Mouse (Mus musculus): ENCODE data around the gene Pou3f1. TPM values are rescaled to one million over a fixed set of nuclear protein-coding genes. Genes with fewer than 3 reads are reported as not detected.

Gene Pou3f1
- 6.7 and 7.8 TPM in 2 replicates for polyA plus RNA-seq (2014; fragmentation: Nextera tagmentation; extraction: Ambion mirVana)

DNA sequence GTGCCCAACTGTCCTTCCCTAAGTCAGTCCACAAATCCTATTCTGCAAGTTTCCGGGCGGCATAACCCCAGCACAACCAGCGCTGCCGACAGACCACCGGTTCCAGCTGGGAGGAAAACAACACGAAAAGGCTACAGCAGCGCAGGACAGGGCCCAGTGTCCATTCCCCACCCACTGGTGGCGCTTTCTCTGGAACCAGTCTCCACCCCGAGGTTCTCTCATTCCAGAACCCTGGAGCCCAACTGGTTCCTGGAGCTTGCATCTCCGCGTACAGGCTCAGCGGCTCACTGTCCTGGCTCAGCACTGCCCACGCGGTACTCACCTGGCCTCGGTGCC lies at the start of gene Pou3f1:
Gene Pou3f1, plus strand, starts transcription at position 290 of the 336 bp plus-strand sequence.
- Histone ChIP-seq H3K4me3 (ENCODE audit: low read depth, low read length) (peak within 1 kb of the TSS; percentile 46), H3K9me3 (ENCODE audit: control insufficient read depth, low read length) (no peaks in the 10 kb centered on the region), H3K9ac (replicated peaks; ENCODE audit: low read depth, low read length) (peak within 1 kb of the TSS; percentile 48), H3K36me3 (ENCODE audit: control insufficient read depth, insufficient read depth, low read length) (no peaks in the 10 kb centered on the region), H3K4me2 (ENCODE audit: low read depth, low read length) (peak within 1 kb of the TSS; percentile 87), H3K4me1 (ENCODE audit: control insufficient read depth, insufficient read depth, low read length) (peaks cover 16% of the 10 kb centered on the region), H3K27me3 (ENCODE audit: control insufficient read depth, insufficient read depth, low read length) (peaks cover 54% of the 10 kb centered on the region), H3K27ac (ENCODE audit: low read depth, low read length) (peak within 1 kb of the TSS; percentile 10; the same call in 1 of the 2 replicates)
- 2% methylated on average over 15 of the region's 15 CpGs for WGBS
- no peak for ATAC-seq (ENCODE audit: low read depth)

DNA sequence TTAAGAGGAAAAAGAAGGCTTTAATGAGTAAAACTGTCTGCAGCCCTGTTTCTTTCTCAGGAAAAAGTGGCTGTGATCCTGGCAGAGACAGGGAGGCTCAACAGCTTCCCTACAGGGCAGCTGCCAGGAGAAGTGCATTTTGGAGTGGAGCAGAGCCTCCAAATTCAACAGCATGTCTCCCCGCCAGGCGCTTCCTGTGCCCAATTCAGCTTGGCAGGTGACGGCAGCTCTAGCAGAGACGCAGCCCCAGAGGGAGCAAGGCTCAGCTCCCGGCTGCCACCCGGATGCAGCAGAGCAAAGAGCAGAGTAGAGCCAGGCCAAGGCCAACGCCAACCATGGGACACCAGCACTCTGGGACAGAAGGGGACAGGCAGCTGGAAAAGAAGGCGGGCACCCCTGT lies 49.4 kb upstream of the Pou3f1 start:
- H3K9ac ChIP-seq (replicated peaks; ENCODE audit: low read depth, low read length): no peak overlapping the region
- no peaks in the 10 kb centered on the region for H3K4me1 ChIP-seq (ENCODE audit: control insufficient read depth, insufficient read depth, low read length)
- H3K36me3 ChIP-seq (ENCODE audit: control insufficient read depth, insufficient read depth, low read length): no peaks in the 10 kb centered on the region
- no peak for ATAC-seq (ENCODE audit: low read depth)
- peaks cover 7% of the 10 kb centered on the region; the same call in 1 of the 2 replicates for H3K27me3 ChIP-seq (ENCODE audit: control insufficient read depth, insufficient read depth, low read length)
- no peaks in the 10 kb centered on the region for H3K9me3 ChIP-seq (ENCODE audit: control insufficient read depth, low read length)
- no peak overlapping the region for H3K4me3 ChIP-seq (ENCODE audit: low read depth, low read length)
- H3K4me2 ChIP-seq (ENCODE audit: low read depth, low read length): no peak overlapping the region
- H3K27ac ChIP-seq (ENCODE audit: low read depth, low read length): no peak overlapping the region
- 63% methylated on average over 8 of the region's 8 CpGs for WGBS

DNA sequence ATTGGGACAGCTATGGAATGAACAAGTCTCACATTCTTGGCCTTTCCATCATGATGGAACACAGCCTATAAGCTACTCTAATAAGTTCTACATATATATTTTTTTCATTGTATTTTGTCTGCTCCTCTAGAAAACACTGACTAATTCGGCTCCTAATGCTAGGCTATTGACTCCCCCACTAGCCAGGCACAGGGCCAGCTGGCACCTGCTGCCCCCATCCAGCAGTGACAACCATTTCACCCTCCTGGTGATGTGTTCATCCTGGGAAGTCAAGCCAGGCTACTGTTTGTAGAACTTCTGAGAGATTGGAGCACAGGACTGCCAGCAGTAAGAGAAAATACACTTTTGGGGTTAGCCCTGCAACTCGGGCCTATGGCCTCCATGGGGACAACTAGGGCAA lies 46.5 kb upstream of the Pou3f1 start:
- H3K27me3 ChIP-seq (ENCODE audit: control insufficient read depth, insufficient read depth, low read length): peaks cover 4% of the 10 kb centered on the region; the same call in 1 of the 2 replicates
- no peaks in the 10 kb centered on the region for H3K36me3 ChIP-seq (ENCODE audit: control insufficient read depth, insufficient read depth, low read length)
- H3K27ac ChIP-seq (ENCODE audit: low read depth, low read length): no peak overlapping the region
- WGBS: 59% methylated on average over 2 of the region's 2 CpGs
- H3K9me3 ChIP-seq (ENCODE audit: control insufficient read depth, low read length): no peaks in the 10 kb centered on the region
- H3K4me2 ChIP-seq (ENCODE audit: low read depth, low read length): no peak overlapping the region
- H3K4me1 ChIP-seq (ENCODE audit: control insufficient read depth, insufficient read depth, low read length): peaks cover 7% of the 10 kb centered on the region; the same call in 1 of the 2 replicates
- no peak for ATAC-seq (ENCODE audit: low read depth)
- H3K9ac ChIP-seq (replicated peaks; ENCODE audit: low read depth, low read length): no peak overlapping the region
- no peak overlapping the region for H3K4me3 ChIP-seq (ENCODE audit: low read depth, low read length)

DNA sequence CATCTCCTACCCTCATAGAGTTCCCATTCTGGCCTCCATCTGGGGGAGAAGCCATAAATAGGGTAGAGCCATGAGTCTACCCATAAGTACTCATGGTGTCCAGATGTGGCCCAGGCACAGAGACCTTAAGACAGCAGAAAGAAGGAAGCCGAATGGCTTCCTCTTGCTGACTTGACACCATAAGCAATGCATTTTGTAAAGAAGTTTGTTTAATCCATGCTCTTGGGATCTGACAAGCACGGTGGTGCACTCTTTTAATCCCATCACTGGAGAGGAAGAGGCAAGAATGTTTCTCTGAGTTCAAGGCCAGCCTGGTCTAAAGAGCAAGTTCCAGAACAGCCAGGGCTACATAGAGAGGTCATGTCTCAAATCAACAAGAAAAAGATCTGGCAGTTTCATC lies 45.9 kb upstream of the Pou3f1 start, which contains the start of gene 3100002H09Rik:
Gene 3100002H09Rik, minus strand, starts transcription at position 101 of the 400 bp plus-strand sequence.
- Histone ChIP-seq H3K27me3 (ENCODE audit: control insufficient read depth, insufficient read depth, low read length) (no peaks in the 10 kb centered on the region; the same call in 1 of the 2 replicates), H3K36me3 (ENCODE audit: control insufficient read depth, insufficient read depth, low read length) (no peaks in the 10 kb centered on the region), H3K4me1 (ENCODE audit: control insufficient read depth, insufficient read depth, low read length) (peaks cover 14% of the 10 kb centered on the region; the same call in 1 of the 2 replicates), H3K4me3 (ENCODE audit: low read depth, low read length) (no peak within 1 kb of the TSS), H3K27ac (ENCODE audit: low read depth, low read length) (no peak within 1 kb of the TSS), H3K9me3 (ENCODE audit: control insufficient read depth, low read length) (no peaks in the 10 kb centered on the region), H3K4me2 (ENCODE audit: low read depth, low read length) (no peak within 1 kb of the TSS), H3K9ac (replicated peaks; ENCODE audit: low read depth, low read length) (no peak within 1 kb of the TSS)
- 84% methylated on average over 2 of the region's 2 CpGs for WGBS
- no peak for ATAC-seq (ENCODE audit: low read depth)

DNA sequence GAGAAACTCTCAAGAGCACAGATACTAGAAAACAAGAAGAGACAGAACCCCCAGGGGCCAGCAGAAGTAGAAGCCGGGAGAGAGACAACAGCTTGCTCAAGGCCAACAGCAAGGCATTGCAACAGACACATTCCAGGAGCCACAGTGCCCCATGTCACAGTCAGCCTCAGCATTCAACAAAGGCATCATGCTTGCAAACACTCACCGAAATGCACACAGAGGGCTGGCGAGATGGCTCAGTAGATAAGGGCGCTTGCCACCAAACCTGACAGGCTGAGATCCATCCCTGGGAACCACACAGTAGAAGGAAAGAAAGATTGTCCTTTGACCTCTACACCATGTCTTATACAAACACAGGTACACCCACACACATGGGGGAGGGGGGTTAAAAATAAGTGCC lies 44.8 kb upstream of the Pou3f1 start:
- Histone ChIP-seq H3K27me3 (ENCODE audit: control insufficient read depth, insufficient read depth, low read length) (no peaks in the 10 kb centered on the region; the same call in 1 of the 2 replicates), H3K4me2 (ENCODE audit: low read depth, low read length) (no peak overlapping the region), H3K9ac (replicated peaks; ENCODE audit: low read depth, low read length) (no peak overlapping the region), H3K4me1 (ENCODE audit: control insufficient read depth, insufficient read depth, low read length) (peaks cover 19% of the 10 kb centered on the region), H3K4me3 (ENCODE audit: low read depth, low read length) (no peak overlapping the region), H3K9me3 (ENCODE audit: control insufficient read depth, low read length) (no peaks in the 10 kb centered on the region), H3K36me3 (ENCODE audit: control insufficient read depth, insufficient read depth, low read length) (no peaks in the 10 kb centered on the region), H3K27ac (ENCODE audit: low read depth, low read length) (no peak overlapping the region)
- no peak for ATAC-seq (ENCODE audit: low read depth)
- 89% methylated on average over 4 of the region's 4 CpGs for WGBS

DNA sequence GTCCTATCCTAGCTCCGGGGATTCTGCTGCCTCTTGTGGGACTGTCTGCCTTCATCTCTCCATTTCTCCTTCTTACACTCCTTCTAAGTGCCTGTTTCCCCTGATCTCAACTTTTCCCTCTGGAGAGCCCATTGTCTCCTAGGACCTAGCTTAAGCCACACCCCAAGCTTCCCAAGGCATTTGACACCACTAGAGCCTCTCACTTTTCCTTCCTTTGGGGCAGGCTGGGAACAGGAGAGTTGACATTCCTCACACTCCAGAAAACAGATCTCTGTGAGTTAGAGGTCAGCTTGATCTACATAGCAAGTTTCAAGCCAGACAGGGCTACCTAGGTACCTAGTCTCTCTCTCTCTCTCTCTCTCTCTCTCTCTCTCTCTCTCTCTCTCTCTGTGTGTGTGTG lies 42.4 kb upstream of the Pou3f1 start:
- Histone ChIP-seq H3K27me3 (ENCODE audit: control insufficient read depth, insufficient read depth, low read length) (no peaks in the 10 kb centered on the region; the same call in 1 of the 2 replicates), H3K4me1 (ENCODE audit: control insufficient read depth, insufficient read depth, low read length) (peaks cover 25% of the 10 kb centered on the region), H3K9ac (replicated peaks; ENCODE audit: low read depth, low read length) (no peak overlapping the region), H3K27ac (ENCODE audit: low read depth, low read length) (no peak overlapping the region), H3K4me3 (ENCODE audit: low read depth, low read length) (no peak overlapping the region), H3K9me3 (ENCODE audit: control insufficient read depth, low read length) (no peaks in the 10 kb centered on the region), H3K4me2 (ENCODE audit: low read depth, low read length) (no peak overlapping the region), H3K36me3 (ENCODE audit: control insufficient read depth, insufficient read depth, low read length) (no peaks in the 10 kb centered on the region)
- ATAC-seq (ENCODE audit: low read depth): no peak
- 0% methylated on average over 1 of the region's 1 CpGs for WGBS

DNA sequence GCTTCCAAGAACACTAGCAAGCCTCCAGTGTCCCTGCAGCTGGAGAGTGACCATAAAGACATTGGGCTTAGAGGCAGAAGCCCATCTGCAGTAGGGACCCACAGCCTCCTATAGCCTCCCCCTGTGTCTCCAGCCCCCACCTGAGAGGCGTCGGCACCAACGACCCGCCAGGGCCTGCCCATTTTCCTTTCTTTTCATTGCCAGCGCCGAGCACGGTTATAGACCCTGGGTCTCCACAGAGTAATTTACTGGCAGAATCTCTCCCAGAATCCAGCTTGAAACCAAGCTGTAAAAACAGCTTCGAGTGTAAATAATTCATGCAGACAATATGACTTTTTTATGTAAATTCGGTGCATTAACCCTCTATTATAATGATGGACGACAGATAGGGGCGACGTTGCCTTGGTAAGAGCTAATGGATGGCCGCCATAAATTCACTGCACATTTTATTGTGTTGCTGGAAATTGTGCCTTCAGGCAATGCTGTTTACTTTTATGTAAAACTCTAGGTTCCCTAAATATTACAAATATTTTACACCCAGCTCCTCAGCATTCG lies 41.1 kb upstream of the Pou3f1 start:
- H3K9me3 ChIP-seq (ENCODE audit: control insufficient read depth, low read length): no peaks in the 10 kb centered on the region
- H3K4me1 ChIP-seq (ENCODE audit: control insufficient read depth, insufficient read depth, low read length): peaks cover 25% of the 10 kb centered on the region
- WGBS: 11% methylated on average over 14 of the region's 14 CpGs
- H3K36me3 ChIP-seq (ENCODE audit: control insufficient read depth, insufficient read depth, low read length): no peaks in the 10 kb centered on the region
- H3K27ac ChIP-seq (ENCODE audit: low read depth, low read length): peak overlapping the region; percentile 65; the same call in 1 of the 2 replicates
- no peak overlapping the region for H3K4me3 ChIP-seq (ENCODE audit: low read depth, low read length)
- no peak overlapping the region for H3K4me2 ChIP-seq (ENCODE audit: low read depth, low read length)
- peak; percentile 79; the same call in 1 of the 2 replicates for ATAC-seq (ENCODE audit: low read depth)
- no peaks in the 10 kb centered on the region; the same call in 1 of the 2 replicates for H3K27me3 ChIP-seq (ENCODE audit: control insufficient read depth, insufficient read depth, low read length)
- H3K9ac ChIP-seq (replicated peaks; ENCODE audit: low read depth, low read length): no peak overlapping the region

DNA sequence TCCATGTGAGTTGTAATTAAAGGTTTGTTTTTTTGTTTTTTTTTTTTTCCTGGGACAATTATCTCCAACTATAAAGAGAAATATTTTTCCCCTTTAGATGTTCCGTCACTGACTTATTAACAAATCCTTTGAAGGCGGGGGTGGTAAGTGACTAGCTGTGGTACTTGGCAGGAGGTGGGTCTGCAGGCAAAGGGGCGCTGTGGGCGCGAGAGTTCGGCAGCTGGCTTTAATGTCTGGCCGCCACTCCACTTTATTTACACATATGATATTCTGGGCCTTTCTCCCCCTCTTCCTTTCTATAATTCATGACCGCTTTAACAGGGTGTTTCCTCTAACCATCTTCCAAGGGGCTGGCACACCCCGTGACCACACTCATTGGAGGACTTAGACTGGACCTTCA lies 40.6 kb upstream of the Pou3f1 start:
- Histone ChIP-seq H3K4me1 (ENCODE audit: control insufficient read depth, insufficient read depth, low read length) (peaks cover 25% of the 10 kb centered on the region), H3K9me3 (ENCODE audit: control insufficient read depth, low read length) (no peaks in the 10 kb centered on the region), H3K36me3 (ENCODE audit: control insufficient read depth, insufficient read depth, low read length) (no peaks in the 10 kb centered on the region), H3K9ac (replicated peaks; ENCODE audit: low read depth, low read length) (no peak overlapping the region), H3K27me3 (ENCODE audit: control insufficient read depth, insufficient read depth, low read length) (no peaks in the 10 kb centered on the region; the same call in 1 of the 2 replicates), H3K4me2 (ENCODE audit: low read depth, low read length) (no peak overlapping the region), H3K27ac (ENCODE audit: low read depth, low read length) (no peak overlapping the region), H3K4me3 (ENCODE audit: low read depth, low read length) (no peak overlapping the region)
- ATAC-seq (ENCODE audit: low read depth): no peak
- WGBS: 23% methylated on average over 9 of the region's 9 CpGs

DNA sequence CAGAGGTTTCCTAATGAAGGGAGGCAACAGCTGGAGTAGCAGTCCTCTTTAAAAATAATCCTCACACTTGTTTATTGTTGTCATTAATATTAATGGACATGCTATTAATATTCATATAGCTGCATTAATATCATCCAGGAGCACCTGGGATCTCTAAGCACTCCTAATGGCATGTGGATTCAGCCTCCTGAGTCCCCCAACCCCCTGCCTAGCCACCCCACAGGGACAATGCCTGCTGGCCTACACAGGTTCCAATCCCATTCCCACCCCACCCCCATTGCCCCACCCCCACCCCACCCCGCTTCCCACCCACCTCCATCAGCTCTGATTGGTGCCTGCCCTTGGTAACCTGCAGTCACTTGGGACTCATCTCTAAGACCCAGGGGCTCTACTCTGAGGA lies 40.0 kb upstream of the Pou3f1 start:
- no peaks in the 10 kb centered on the region; the same call in 1 of the 2 replicates for H3K27me3 ChIP-seq (ENCODE audit: control insufficient read depth, insufficient read depth, low read length)
- no peak overlapping the region for H3K4me2 ChIP-seq (ENCODE audit: low read depth, low read length)
- H3K4me3 ChIP-seq (ENCODE audit: low read depth, low read length): no peak overlapping the region
- no peaks in the 10 kb centered on the region for H3K36me3 ChIP-seq (ENCODE audit: control insufficient read depth, insufficient read depth, low read length)
- no peak for ATAC-seq (ENCODE audit: low read depth)
- WGBS: 43% methylated on average over 1 of the region's 1 CpGs
- H3K27ac ChIP-seq (ENCODE audit: low read depth, low read length): no peak overlapping the region
- no peaks in the 10 kb centered on the region for H3K9me3 ChIP-seq (ENCODE audit: control insufficient read depth, low read length)
- H3K9ac ChIP-seq (replicated peaks; ENCODE audit: low read depth, low read length): no peak overlapping the region
- peaks cover 25% of the 10 kb centered on the region for H3K4me1 ChIP-seq (ENCODE audit: control insufficient read depth, insufficient read depth, low read length)
